Mouse (Mus musculus): ENCODE data around the gene Gm1043. TPM values are rescaled to one million over a fixed set of nuclear protein-coding genes. Genes with fewer than 3 reads are reported as not detected.

The Gm1043 gene
- polyA plus RNA-seq, 1 experiment, result not detected

- no peak for TF ChIP-seq CTCF (IDR thresholded peaks at IDR 0.05; ENCODE audit: control insufficient read depth, insufficient read depth, insufficient read length)
- no peak for TF ChIP-seq MYOD1 (IDR thresholded peaks at IDR 0.05; ENCODE audit: control insufficient read depth, insufficient read length, low read depth)
- TF ChIP-seq MYOG (IDR thresholded peaks at IDR 0.05; ENCODE audit: control insufficient read depth, extremely low read depth, insufficient read length), result no peak
- no peak for TF ChIP-seq CEBPB (IDR thresholded peaks at IDR 0.05; ENCODE audit: low read depth)
- TF ChIP-seq FOSL1 (IDR thresholded peaks at IDR 0.05; ENCODE audit: insufficient read depth, low read length, poor library complexity, severe bottlenecking), result no peak
- no peak for TF ChIP-seq USF1 (IDR thresholded peaks at IDR 0.05; ENCODE audit: low read depth)
- Histone ChIP-seq H3K79me3 (ENCODE audit: low read depth) (no peaks in the 10 kb centered on the region), H3K27me3 (ENCODE audit: control insufficient read depth, insufficient read depth, insufficient read length) (peaks cover 47% of the 10 kb centered on the region), H3ac (ENCODE audit: control insufficient read depth, insufficient read length, low read depth) (no peak overlapping the region), H3K36me3 (ENCODE audit: control insufficient read depth, insufficient read depth) (no peaks in the 10 kb centered on the region), H3K79me2 (ENCODE audit: control insufficient read depth, insufficient read depth) (no peaks in the 10 kb centered on the region), H3K4me3 (ENCODE audit: insufficient read depth, poor library complexity, severe bottlenecking) (no peak overlapping the region)
Observed at GRCm38 (mm10) chr5:37117126-37117525, 32.0 kb downstream of the Gm1043 start.

GRCm38 (mm10) chr5:37118242-37118641 lies 33.1 kb downstream of the Gm1043 start:
- Histone ChIP-seq H3K79me3 (ENCODE audit: low read depth) (no peaks in the 10 kb centered on the region), H3ac (ENCODE audit: control insufficient read depth, insufficient read length, low read depth) (no peak overlapping the region), H3K36me3 (ENCODE audit: control insufficient read depth, insufficient read depth) (no peaks in the 10 kb centered on the region), H3K4me3 (ENCODE audit: insufficient read depth, poor library complexity, severe bottlenecking) (no peak overlapping the region), H3K27me3 (ENCODE audit: control insufficient read depth, insufficient read depth, insufficient read length) (peaks cover 47% of the 10 kb centered on the region), H3K79me2 (ENCODE audit: control insufficient read depth, insufficient read depth) (no peaks in the 10 kb centered on the region)
- TF ChIP-seq USF1 (IDR thresholded peaks at IDR 0.05; ENCODE audit: low read depth) (peak; percentile 4), MYOG (IDR thresholded peaks at IDR 0.05; ENCODE audit: control insufficient read depth, extremely low read depth, insufficient read length) (no peak)

GRCm38 (mm10) chr5:37121186-37121680 lies 36.1 kb downstream of the Gm1043 start:
- Histone ChIP-seq H3K27me3 (ENCODE audit: control insufficient read depth, insufficient read depth, insufficient read length) (peaks cover 56% of the 10 kb centered on the region), H3K36me3 (ENCODE audit: control insufficient read depth, insufficient read depth) (no peaks in the 10 kb centered on the region), H3K4me3 (ENCODE audit: insufficient read depth, poor library complexity, severe bottlenecking) (no peak overlapping the region), H3K79me3 (ENCODE audit: low read depth) (no peaks in the 10 kb centered on the region), H3ac (ENCODE audit: control insufficient read depth, insufficient read length, low read depth) (no peak overlapping the region), H3K79me2 (ENCODE audit: control insufficient read depth, insufficient read depth) (no peaks in the 10 kb centered on the region)
- no peak for TF ChIP-seq CEBPB (IDR thresholded peaks at IDR 0.05; ENCODE audit: low read depth)

GRCm38 (mm10) chr5:37131841-37132240 lies 46.7 kb downstream of the Gm1043 start:
- H3ac ChIP-seq (ENCODE audit: control insufficient read depth, insufficient read length, low read depth), result no peak overlapping the region
- no peaks in the 10 kb centered on the region for H3K36me3 ChIP-seq (ENCODE audit: control insufficient read depth, insufficient read depth)
- TF ChIP-seq MYOG (IDR thresholded peaks at IDR 0.05; ENCODE audit: control insufficient read depth, extremely low read depth, insufficient read length), result no peak
- no peak for TF ChIP-seq CEBPB (IDR thresholded peaks at IDR 0.05; ENCODE audit: low read depth)
- TF ChIP-seq MAX (IDR thresholded peaks at IDR 0.05), result no peak
- no peak for TF ChIP-seq FOSL1 (IDR thresholded peaks at IDR 0.05; ENCODE audit: insufficient read depth, low read length, poor library complexity, severe bottlenecking)
- TF ChIP-seq USF1 (IDR thresholded peaks at IDR 0.05; ENCODE audit: low read depth), result no peak
- TF ChIP-seq CTCF (IDR thresholded peaks at IDR 0.05; ENCODE audit: control insufficient read depth, insufficient read depth, insufficient read length), result no peak
- no peak for TF ChIP-seq MYOD1 (IDR thresholded peaks at IDR 0.05; ENCODE audit: control insufficient read depth, insufficient read length, low read depth)
- H3K79me3 ChIP-seq (ENCODE audit: low read depth), result no peaks in the 10 kb centered on the region
- peaks cover 19% of the 10 kb centered on the region for H3K27me3 ChIP-seq (ENCODE audit: control insufficient read depth, insufficient read depth, insufficient read length)
- H3K4me3 ChIP-seq (ENCODE audit: insufficient read depth, poor library complexity, severe bottlenecking), result no peak overlapping the region
- H3K79me2 ChIP-seq (ENCODE audit: control insufficient read depth, insufficient read depth), result no peaks in the 10 kb centered on the region

- Histone ChIP-seq H3K4me3 (ENCODE audit: insufficient read depth, poor library complexity, severe bottlenecking) (no peak overlapping the region), H3K27me3 (ENCODE audit: control insufficient read depth, insufficient read depth, insufficient read length) (peaks cover 19% of the 10 kb centered on the region), H3ac (ENCODE audit: control insufficient read depth, insufficient read length, low read depth) (no peak overlapping the region), H3K79me3 (ENCODE audit: low read depth) (no peaks in the 10 kb centered on the region), H3K79me2 (ENCODE audit: control insufficient read depth, insufficient read depth) (no peaks in the 10 kb centered on the region), H3K36me3 (ENCODE audit: control insufficient read depth, insufficient read depth) (no peaks in the 10 kb centered on the region)
- no peak for TF ChIP-seq MAX (IDR thresholded peaks at IDR 0.05)
- TF ChIP-seq MYOD1 (IDR thresholded peaks at IDR 0.05; ENCODE audit: control insufficient read depth, insufficient read length, low read depth), result no peak
- no peak for TF ChIP-seq MYOG (IDR thresholded peaks at IDR 0.05; ENCODE audit: control insufficient read depth, extremely low read depth, insufficient read length)
- no peak for TF ChIP-seq CEBPB (IDR thresholded peaks at IDR 0.05; ENCODE audit: low read depth)
Observed at GRCm38 (mm10) chr5:37141745-37142144, 56.6 kb downstream of the Gm1043 start.

GRCm38 (mm10) chr5:37147536-37147935 lies 62.4 kb downstream of the Gm1043 start:
- TF ChIP-seq CTCF (IDR thresholded peaks at IDR 0.05; ENCODE audit: control insufficient read depth, insufficient read depth, insufficient read length), result peak; percentile 47
- no peak for TF ChIP-seq MYOG (IDR thresholded peaks at IDR 0.05; ENCODE audit: control insufficient read depth, extremely low read depth, insufficient read length)
- H3K4me3 ChIP-seq (ENCODE audit: insufficient read depth, poor library complexity, severe bottlenecking), result no peak overlapping the region

More at GRCm38 (mm10) chr5:37147536-37147935, 62.4 kb downstream of the Gm1043 start:
- Histone ChIP-seq H3ac (ENCODE audit: control insufficient read depth, insufficient read length, low read depth) (no peak overlapping the region), H3K79me2 (ENCODE audit: control insufficient read depth, insufficient read depth) (no peaks in the 10 kb centered on the region), H3K79me3 (ENCODE audit: low read depth) (no peaks in the 10 kb centered on the region), H3K27me3 (ENCODE audit: control insufficient read depth, insufficient read depth, insufficient read length) (peaks cover 31% of the 10 kb centered on the region), H3K36me3 (ENCODE audit: control insufficient read depth, insufficient read depth) (no peaks in the 10 kb centered on the region)

Data from C2C12 (cell line).